Mouse (Mus musculus): Measurements from ENCODE around the gene Hivep2.

Gene Hivep2

DNA sequence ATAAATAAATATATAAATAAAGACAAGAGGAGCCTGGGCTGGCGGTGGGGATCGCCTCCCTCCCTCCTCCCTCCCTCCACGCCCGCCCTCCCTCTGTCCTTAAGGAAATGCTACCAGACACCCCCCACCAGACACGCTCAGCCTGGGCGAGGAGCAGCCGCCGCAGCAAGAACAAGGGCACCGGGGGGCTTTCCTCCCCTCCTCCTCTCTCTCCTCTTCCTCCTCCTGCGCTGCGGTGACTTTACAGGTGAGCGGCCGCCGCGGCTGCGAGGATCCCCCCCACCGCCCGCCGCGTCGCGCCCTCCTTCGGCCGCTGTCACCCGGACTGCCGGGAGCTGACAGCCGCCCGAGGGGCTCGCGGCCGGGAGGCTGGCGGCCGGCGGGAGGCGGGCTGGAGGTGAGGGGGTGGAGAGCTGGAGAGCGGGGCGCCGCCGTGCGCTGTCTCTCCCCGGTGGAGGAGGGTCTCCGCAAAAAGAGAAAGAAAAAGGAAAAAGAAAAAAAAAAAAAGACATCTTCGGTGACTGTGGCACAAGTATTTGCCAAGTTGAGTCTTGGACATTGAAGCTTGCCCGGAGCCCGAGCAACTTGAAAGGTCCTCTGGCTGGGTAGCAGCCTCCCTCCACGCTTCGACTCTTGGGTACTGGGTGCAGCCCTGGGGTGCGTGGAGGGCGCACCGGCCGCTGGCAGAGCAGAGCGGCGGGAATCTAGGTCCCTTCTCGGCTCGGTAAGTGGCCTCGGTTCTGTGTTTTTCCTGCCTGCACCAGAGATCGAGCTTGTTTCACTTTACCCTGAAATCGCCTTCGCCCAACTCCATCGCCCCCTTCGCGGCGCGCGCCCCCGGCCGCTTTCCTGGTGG lies at the start of gene Hivep2:
TSS of gene Hivep2 (plus strand) at position 102 of the 856 bp plus-strand sequence.
- peak; percentile 43 for DNase-seq (ENCODE audit: low spot score)

DNA sequence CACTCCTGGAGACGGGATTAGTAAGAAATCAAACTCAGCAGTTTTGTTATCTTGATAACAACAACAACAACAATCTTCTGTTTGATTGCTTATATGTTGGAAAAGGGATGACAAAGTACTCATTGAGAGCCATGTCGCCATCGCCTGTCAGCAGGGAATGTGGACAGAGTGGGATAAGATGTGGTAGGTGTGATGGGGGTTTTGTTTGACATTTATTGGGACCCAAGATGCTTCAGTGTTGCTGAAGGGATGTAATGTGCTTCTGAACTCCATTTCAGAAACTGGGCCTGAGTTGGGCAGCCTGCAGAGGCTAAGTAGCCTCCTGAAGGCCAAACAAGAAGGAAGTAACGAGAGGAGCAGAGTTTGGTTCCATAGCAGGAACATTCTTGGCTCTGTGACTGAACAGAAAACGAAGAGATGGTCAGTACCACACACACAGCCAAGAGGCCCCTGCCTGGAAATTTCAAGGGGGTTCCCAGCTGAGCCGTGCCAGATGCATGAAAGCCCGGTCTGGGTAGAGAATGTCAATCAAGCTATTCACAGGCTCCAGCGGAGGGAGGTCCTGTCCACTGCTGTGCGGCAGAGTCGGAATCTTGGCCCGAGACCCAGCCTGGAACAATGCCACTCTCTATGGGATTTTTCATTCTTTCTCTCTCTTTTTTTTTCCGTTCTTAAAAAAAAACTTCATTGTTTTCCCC lies 49.1 kb upstream of the Hivep2 start:
- no peak for DNase-seq (ENCODE audit: low spot score)

DNA sequence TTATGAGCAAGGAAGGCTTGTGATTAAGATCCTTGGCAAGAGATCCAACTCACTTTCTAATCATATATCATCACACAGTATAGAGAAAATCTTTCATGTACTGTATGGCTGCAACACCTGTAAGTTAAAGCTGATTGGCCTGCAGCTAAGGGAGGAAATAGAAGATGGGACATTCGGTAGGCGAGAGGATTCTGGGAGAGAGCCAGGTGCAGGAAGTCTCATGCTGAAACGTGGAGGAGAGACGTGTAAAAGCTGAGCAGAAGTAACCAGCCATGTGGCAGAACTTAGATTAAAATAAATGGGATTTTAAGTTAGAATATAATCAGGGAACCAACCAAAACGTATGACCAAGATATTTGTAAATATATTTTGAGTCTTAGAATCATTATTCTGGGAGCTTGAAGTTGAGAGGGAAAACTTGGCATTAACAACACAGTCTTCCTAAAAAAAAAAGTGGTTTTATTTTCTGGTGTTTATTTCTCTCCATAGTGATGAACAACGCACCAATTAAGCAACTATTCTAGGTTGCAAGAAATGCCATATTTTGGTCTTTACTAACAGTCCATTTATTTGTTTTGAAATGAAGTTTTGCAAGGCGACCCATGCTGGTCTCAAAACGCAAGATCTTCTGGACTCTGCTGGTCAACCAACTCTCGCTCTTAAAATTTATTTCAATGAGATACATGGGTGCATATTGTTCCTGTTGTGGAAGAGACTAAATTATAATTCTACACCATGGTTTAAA lies 44.1 kb upstream of the Hivep2 start:
- DNase-seq (ENCODE audit: low spot score), result no peak

DNA sequence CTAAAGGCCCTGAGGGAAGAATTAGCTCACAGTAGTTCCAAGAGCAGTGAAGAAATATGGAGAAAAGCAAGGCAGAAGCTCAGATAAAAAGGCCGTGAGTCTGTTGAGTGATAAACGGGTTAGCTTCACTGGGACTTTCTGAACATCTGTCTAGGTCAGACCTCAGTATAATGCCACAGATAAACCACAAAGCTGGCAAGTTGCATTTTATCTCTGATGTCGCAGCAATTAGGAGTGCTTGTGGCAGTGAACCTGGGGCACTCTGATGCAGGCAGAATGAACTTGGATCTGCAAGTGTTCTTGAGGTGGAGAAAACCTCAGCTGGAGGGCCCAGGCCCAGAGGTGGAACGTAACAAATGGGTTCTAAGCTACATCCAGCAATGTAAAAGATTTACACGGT lies 36.6 kb upstream of the Hivep2 start:
- DNase-seq (ENCODE audit: low spot score), result no peak

DNA sequence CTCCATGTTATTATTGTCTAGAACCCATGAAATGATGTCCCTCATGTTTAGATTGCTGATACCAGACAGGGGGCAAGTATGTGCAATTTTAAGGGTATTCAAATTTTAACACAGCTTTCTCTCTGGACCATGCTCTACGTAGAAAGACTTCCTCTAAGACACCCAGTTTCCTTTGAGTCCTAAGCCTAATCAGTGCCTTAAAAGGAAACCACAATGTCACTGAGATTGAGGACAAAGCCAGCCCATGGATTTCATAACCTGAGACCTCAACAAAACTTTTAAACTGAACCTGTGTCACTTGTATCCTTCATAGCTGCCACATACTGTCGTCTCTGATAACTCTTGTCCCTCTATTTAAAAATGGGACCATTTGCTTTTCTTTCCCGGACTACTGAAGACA lies 33.7 kb upstream of the Hivep2 start:
- DNase-seq (ENCODE audit: low spot score), result no peak

DNA sequence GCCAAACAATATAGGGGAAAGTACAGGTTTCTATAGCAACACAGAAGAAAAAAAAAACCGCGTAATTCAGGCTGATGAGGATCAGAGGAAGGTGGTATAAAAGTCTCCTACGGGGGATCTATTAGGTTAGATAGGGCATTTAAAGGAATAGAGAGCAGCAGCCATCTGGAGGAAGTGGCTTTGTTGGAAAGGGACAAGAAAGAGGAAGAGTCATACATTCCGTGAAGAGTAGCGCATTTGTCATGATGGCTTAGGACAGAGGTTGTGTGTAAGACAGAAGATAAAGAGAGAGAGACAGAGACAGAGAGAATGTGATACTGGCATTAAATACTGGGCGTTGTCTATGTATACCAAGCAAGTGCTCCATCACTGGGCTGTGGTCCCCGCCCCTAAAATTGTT lies 32.6 kb upstream of the Hivep2 start:
- no peak for DNase-seq (ENCODE audit: low spot score)

DNA sequence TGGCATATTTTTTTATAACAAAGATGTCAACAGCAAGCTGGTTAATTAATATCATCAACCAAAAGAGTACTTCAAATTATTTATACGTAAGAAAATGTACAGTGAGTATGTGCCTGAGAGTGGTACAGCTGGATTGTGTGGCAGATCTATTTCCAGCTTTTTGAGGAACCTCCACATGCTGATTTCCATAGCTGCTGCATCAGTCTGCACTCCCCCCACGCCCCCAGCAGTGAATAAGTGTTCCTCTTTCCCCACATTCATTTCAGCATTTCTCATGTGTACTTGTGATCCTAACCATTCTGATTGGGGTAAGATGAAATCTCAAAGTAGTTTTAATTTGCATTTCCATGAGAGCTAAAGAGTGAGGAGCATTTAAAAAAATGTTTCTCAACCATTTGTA lies 30.2 kb upstream of the Hivep2 start:
- DNase-seq (ENCODE audit: low spot score), result no peak

DNA sequence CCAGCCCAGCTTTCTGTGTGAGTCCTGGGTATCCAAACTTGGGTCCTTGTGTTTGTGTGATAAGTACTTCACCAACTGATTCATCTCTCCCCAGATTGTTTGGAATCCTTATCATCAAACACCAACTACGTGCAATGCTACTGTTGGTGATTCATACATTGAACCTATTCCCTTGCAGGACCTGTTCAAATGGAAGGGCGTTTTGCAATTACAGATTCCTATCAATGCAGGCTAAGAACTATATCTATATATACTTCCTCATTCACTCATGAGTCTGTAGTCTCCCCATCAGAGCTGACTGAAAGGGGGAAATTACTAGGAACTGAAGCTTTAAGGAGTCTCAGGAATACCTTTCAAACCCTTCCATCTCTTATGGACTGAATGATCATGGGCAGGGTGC lies 24.5 kb upstream of the Hivep2 start:
- DNase-seq (ENCODE audit: low spot score), result no peak

DNA sequence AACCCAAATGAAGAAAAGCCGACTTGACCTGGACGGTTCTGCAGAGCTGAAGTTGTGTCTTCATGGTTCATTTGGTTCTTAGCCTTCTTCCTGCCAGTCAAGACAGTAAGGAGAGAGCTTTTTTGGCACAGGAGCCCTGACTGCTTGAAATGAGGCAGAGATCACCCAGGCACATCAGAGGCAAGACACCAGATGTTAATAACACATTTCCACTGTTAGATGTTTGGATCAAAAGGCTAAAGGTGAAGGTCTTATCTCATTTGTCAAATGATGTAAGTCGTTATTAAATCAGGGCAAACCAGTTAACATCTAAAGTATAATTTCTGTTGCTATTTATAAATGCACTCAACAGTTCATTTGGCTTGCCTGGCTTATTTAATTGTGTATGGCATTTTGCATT lies 22.2 kb upstream of the Hivep2 start:
- DNase-seq (ENCODE audit: low spot score), result no peak

DNA sequence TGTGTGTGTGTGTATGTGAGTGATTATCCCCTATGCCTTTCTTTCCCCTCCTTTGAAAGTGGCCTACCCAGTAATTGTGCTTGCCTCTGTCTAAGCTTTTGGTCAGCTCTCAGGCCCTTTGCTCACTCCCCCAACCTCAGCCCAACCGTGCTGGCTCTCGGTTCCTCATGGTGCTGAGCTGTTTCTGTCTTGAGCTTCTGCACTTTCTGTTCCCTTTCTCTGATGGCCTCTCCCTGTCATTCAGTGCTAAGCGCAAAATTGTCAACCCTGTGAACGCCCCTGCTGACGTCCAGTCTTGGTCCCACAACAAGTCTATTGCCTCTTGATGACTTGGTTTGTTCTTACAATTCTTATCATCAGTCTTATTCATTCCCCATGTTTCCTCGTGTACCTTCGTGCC lies 19.4 kb upstream of the Hivep2 start:
- DNase-seq (ENCODE audit: low spot score), result no peak

DNA sequence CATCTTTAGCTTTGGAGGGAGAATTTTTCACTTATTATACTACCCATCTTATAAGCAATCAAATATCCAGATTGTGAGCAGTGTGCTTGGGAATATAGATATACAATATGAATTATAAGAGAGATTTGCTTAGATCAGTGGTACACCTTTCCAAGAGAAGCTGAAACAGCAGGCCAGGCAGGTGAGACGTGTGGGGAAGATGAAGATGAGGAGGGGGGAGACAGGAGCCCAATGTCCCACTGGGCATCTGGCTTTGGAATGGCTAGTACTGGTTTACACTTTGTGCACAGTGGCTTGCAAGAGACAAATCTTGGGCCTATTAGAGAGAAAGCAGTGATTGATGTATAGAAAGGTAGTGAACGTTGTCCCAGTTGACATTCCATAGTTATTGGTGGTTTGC lies 2.9 kb upstream of the Hivep2 start:
- no peak for DNase-seq (ENCODE audit: low spot score)

DNA sequence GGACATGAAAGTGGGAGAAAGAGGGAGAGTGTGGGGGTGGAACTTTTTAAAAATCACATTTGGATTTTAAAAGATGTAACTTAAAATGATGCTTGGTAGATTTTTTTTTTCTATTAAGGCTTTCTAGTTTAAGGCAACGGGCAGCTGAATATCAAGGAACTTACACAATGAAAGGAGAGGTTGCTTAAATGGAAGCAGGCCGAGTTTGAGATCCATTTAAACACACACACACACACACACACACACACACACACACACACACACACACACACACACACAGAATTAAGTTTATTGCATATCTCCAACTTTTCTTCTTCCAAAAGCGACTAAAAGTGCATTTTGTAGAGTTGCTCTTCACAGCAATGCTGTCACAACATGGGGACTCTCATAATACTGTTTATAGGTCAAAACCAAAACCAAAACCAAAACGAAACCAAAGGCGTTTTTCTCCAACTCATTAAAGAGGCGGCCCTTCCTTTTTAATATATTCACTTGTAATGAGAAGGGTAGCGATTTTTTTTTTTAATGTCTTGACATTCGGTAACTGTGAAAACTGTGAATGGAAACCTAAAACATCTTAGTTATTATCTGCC lies 1.9 kb upstream of the Hivep2 start:
- no peak for DNase-seq (ENCODE audit: low spot score)

DNA sequence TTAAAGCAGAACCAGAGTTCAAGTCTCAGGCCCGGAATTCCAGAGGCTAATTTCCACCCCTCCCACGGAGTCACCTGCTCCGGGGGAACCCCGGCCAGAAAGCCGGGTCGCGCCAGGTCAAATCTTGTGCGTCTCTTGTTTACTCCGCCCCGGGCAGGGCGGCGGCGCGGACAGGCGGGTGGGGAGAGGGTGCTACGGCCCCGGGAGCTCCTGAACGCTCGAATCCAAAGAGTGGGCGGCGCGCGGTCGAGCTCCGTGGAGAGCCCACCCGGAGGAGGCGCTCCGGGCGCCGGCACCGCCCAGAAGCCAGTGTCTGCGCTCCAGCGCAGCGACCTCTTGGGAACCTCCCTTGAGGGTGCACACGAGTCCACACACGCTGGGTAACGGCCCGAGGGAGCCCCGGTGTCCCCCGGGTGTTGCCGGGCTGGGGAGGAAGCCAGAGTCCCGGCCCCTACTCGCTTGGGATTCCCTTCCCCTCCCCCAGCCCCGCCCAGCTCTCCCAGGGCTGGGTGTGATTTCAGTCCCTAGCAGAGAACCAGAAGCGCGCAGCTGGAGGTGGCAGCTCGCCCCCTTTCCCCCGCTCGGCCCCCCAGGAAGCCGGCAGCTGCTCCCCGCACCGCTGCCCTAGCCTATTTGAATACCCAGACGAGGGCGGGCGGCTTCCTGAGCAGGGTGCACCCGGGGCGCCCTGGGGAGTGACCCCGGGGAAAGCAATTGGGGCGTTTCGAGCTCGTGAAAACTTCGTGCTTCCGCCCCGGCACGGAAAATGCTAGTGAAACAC lies 1.2 kb upstream of the Hivep2 start:
- peak; percentile 73 for DNase-seq (ENCODE audit: low spot score)

DNA sequence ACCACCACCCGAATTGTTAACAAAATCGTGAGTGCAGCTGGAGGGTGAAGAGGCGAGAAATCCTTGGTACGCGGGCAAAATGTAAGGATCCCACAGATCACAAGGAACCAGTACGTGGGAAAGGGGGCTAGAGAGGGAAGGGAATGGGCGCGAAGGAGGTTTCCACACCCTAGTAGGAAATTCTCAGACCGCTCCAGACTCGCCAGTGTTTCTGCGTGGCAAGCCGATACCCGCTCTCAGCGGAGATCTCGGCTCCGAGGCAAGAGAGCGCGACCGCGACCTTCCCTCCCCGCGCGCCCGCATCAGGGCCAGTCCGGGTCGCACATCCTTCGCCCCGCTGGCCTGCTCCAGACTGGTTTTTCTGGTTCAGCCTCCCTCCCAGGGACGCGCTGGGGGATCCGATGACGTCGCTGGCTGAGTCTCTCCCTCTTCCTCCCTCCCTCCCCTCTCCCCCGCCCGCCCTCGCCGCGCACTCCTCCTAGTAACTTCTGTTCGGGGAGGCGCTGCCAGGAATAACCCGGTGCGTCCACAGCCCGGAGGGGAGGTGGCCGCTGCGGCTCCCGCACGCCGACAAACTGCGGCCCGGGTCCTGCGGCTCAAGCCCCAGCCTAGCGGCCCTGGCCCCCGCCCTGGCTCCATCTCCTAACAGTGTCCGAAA lies 430 bp upstream of the Hivep2 start:
- peak; percentile 79 for DNase-seq (ENCODE audit: low spot score)

DNA sequence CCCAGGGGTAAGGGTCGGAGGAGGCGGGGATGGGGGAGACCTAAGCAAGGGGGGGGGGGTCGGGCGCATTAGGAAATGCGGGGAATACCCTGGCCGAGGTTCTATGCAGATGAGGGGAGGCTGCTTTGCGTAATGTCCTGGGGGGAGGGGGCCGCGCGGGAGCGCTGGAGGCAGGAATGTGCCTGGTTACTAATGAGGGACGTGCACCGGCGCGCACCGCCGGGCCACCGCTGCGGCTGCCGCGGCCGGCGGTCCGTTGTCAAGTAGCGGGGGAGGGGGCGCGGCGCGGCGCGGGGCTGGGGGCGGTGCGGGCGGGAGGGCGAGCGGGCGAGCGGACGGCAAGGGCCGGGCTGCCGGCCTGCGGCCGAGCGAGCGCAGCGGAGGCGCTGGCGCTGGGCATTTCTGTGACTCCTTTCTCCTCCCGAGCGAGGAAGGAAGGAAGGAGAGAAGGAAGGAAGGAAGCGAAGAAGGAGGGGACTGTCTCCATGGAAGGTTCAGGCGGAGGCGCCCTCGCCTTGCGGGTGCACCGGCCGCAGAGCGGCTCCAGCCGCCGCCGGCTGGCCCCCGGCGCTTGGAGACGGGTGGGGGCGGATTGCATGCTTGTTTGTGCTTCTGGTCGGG lies 1.1 kb downstream of the Hivep2 start:
- DNase-seq (ENCODE audit: low spot score), result peak; percentile 49

DNA sequence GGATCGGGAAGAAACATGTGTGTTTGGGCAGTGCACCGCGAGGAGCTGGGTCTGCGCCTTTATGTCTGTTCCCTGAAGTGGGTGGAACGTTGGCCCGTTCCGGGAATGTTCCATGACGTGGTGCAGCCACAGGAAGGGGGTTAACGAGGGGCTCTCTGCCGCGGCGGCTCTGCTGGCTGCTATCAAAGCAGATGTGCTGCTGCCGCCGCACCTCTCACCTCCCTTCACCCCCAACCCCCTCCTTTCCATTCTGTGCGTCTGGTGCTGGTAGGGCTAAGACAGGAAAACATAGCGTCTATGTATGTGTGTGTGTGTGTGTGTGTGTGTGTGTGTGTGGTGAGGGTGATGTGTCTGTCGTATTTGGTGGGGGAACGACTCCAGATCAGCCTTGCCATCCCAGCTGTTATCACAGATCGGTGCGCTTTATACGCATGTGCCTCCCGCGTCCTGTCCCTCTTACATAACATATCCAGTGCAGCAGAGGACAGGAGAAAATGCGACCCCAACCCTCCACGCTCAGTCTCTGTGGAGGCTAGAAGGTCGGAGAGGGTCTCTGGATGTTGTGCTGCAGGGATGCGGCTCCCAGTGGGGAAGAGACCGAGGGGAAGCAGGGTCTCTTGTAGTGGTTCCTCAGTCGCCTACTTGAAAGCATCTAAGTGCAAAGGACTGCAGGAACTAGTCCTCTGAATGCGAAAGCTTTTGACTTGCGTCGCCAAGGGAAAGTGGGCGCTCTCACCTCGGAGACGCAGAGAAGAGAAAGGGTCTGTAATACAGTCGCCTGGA lies 1.8 kb downstream of the Hivep2 start:
- peak; percentile 22 for DNase-seq (ENCODE audit: low spot score)

DNA sequence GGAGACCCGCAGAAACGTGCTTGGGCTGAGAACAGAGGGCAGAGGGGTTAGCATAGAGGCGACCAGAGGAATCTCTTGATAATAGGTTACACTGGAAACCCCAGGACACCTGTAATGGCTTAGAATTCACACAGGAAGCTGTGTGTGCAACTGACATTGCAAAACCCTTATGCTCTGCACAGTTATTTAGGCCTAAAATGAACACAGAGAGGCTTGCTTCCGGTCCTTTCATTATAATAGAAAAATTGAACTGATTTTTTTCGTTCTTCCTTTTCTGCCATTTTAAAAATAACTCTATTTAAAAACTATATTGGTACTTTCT lies 2.3 kb downstream of the Hivep2 start:
- DNase-seq (ENCODE audit: low spot score), result no peak

DNA sequence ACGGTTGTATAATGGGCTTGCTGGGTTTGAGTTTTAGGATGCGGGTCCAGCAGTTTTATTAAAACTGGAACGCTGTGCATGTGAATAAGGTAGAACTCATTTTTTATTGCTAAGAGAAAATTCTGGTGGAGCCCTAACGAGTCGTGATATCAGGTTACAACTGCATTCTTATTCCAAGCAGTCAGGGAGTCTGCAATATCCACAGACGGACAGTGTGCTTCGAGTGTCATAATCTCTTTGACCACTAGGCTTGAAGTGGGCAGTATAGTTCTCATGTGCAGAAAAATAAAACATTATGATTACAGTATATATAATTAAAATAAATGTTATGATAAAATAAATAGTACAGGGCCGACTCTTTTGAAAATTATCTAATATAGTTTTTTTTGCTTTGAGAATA lies 3.1 kb downstream of the Hivep2 start:
- no peak for DNase-seq (ENCODE audit: low spot score)

DNA sequence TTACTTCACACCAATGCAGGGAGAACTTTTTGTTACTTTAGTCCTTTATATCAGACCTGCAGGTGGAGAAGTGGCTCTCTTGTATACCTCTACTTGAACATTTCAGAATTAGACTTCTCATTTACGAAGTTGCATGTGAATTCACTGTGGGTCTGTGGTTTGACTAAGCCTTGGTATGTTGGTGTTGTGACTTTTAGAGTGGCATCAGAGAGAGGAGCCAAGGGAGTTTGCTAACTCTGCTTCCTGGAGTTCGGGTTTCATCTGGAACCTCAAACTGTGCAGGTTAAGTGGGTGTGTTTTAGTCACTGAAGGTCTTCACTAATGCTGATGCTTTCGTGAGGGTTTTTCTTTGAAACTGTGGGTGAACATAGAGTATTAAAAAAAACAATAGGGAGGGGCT lies 4.4 kb downstream of the Hivep2 start:
- no peak for DNase-seq (ENCODE audit: low spot score)

DNA sequence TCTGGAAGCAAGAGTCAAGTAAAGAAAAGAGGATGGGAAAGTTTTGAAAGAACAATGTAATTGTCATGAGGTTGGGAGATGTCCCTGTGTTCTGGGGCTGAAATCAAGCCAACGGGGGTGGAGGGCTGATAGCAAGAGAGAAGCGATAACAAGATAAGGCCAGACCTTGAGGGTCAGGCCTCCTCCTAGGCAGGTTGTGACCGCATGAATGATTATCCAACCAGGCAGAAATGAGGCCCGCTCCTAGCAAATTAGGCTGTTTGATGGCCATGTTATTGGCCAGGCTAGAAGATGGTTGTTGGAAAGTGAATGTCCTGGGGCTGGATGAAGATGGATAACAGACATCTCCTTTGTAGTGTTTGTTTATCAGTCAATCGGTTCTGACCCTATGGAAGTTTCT lies 5.4 kb downstream of the Hivep2 start:
- no peak for DNase-seq (ENCODE audit: low spot score)

All from ovary, postnatal 10 days (tissue).